Mouse (Mus musculus) small intestine, adult 2 months (tissue): Measurements from ENCODE around the gene B430306N03Rik.

Source experiments
- CTCF ChIP-seq: fragments of 200-500 bp; IDR thresholded peaks from 2 replicates; pipeline ENCODE4 v1.5.1; 2012; ENCODE audit warnings: low read depth, mild to moderate bottlenecking, control low read depth, inconsistent platforms, low read length, moderate library complexity, mixed read lengths; ENCODE audit not compliant: insufficient replicate concordance, insufficient read length; ENCODE audit errors: extremely low read depth
- POLR2A ChIP-seq: fragments of 200-500 bp; IDR thresholded peaks from 2 replicates; pipeline ENCODE4 v1.6.1; 2012; ENCODE audit warnings: low read depth, mild to moderate bottlenecking, control low read depth, inconsistent platforms, low read length, moderate library complexity

- TF ChIP-seq POLR2A: no peak
- no peak for TF ChIP-seq CTCF
Observed at GRCm38 (mm10) chr17:48325638-48326037, 9.7 kb downstream of the B430306N03Rik start.
